Mouse (Mus musculus) ES-Bruce4 (cell line): ENCODE measurements around the gene Gpr83. TPM values are rescaled to one million over a fixed set of nuclear protein-coding genes. Genes with fewer than 3 reads are reported as not detected.

Source experiments
- H3K27ac ChIP-seq: 2 replicates; pipeline ENCODE4 v1.5.1; 2012; ENCODE audit warnings: low read length, inconsistent platforms; ENCODE audit not compliant: insufficient read depth
- H3K27me3 ChIP-seq: 2 replicates; pipeline ENCODE4 v1.6.1; 2012; ENCODE audit warnings: mild to moderate bottlenecking, low read length, inconsistent platforms; ENCODE audit not compliant: control insufficient read depth, poor library complexity, insufficient read depth, severe bottlenecking
- H3K36me3 ChIP-seq: 2 replicates; pipeline ENCODE4 v1.6.1; 2012; ENCODE audit warnings: inconsistent platforms, mild to moderate bottlenecking, low read length, moderate library complexity; ENCODE audit not compliant: control insufficient read depth, poor library complexity, insufficient read depth, severe bottlenecking
- H3K4me1 ChIP-seq: one replicate; pipeline ENCODE4 v1.8.1; 2011; ENCODE audit warnings: low read length; ENCODE audit not compliant: control insufficient read depth, insufficient read depth
- H3K4me3 ChIP-seq: 2 replicates; pipeline ENCODE4 v1.5.1; 2011; ENCODE audit warnings: low read depth, mild to moderate bottlenecking, low read length
- H3K9ac ChIP-seq: 2 replicates; pipeline ENCODE4 v1.6.1; 2012; ENCODE audit warnings: low read depth, mild to moderate bottlenecking, inconsistent platforms; ENCODE audit not compliant: poor library complexity, severe bottlenecking
- H3K9me3 ChIP-seq: replicated peaks from 2 replicates; pipeline ENCODE4 v1.6.1; 2012; ENCODE audit warnings: mild to moderate bottlenecking, low read length, inconsistent platforms; ENCODE audit not compliant: control insufficient read depth, poor library complexity, insufficient read depth, severe bottlenecking
- CTCF ChIP-seq: IDR thresholded peaks from one replicate; pipeline ENCODE4 v1.8.1; 2011; ENCODE audit warnings: low read depth, low read length
- EP300 ChIP-seq: IDR thresholded peaks from 2 replicates; pipeline ENCODE4 v1.6.1; 2011; ENCODE audit warnings: low read depth, low read length; ENCODE audit not compliant: insufficient read depth
- POLR2A ChIP-seq: IDR thresholded peaks from one replicate; pipeline ENCODE4 v1.8.1; 2011; ENCODE audit warnings: low read length; ENCODE audit not compliant: insufficient read depth
- polyA plus RNA-seq: library from polyadenylated mRNA; stranded (reverse); fragments of >200 nt; gene quantifications from 2 replicates; pipeline ENCODE4 v1.2.4, GENCODE M21; 2011; ENCODE audit warnings: low read depth; ENCODE audit not compliant: missing spikeins, insufficient read depth, insufficient read length

The Gpr83 gene
- polyA plus RNA-seq, 1 experiment: not detected

DNA sequence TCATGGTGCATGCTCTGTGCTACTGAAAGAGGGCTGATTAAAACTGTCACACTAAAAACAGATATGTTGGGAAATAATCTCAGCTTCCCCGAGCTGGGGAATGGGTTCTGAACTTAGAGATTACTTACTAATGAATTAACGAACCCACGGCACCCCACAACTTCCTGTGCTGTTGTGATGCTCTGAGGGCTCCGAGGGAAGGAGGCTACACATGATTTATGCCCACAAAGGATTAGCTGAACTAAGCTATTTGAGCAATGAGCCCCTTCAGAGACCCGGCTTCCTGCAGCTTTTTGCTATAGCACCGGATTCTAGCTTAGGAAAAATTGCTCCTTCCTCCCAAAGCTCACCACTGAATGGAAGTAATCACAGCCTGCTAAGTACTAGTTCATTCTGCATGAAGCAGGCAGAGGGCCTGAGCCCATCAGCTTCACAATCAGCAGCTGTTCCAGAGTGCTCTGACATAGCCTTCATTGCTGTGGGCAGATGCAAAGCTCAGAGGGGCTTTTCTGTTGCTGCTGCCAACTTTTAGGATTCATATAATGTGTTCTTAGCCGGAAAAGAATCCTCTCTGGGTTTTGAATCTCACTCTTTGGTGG, 35.3 kb downstream of the Gpr83 start:
- no peak for TF ChIP-seq CTCF
- TF ChIP-seq EP300: no peak
- no peak for TF ChIP-seq POLR2A
- Histone ChIP-seq H3K4me3 (no peak overlapping the region), H3K27me3 (no peaks in the 10 kb centered on the region)

DNA sequence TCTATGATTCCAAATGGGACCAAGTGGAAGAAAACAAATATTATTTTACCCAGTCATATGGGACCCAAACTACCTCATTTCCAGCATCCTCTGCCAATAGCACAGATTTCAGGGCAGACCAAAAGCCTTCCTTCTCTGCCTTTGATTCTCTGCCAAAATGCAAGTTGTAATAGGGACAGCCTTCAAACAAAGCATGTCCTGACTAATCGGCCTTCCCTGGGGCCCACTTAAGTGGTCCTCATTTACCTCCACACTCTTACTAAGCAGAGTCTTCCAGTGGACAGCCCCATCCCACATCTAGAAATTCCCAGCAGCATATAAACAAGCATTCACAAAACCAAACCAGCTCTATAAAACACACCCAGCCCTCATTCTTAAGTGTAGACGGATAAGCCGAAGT, 37.1 kb downstream of the Gpr83 start:
- Histone ChIP-seq H3K9ac (no peak overlapping the region), H3K36me3 (no peaks in the 10 kb centered on the region), H3K27ac (no peak overlapping the region), H3K27me3 (no peaks in the 10 kb centered on the region), H3K9me3 (no peaks in the 10 kb centered on the region), H3K4me1 (no peaks in the 10 kb centered on the region), H3K4me3 (no peak overlapping the region)
- TF ChIP-seq POLR2A (no peak), EP300 (no peak), CTCF (no peak)

More for the DNA sequence above, 35.3 kb downstream of the Gpr83 start:
- Histone ChIP-seq H3K9me3 (no peaks in the 10 kb centered on the region), H3K27ac (no peak overlapping the region), H3K36me3 (no peaks in the 10 kb centered on the region), H3K9ac (no peak overlapping the region), H3K4me1 (no peaks in the 10 kb centered on the region)

DNA sequence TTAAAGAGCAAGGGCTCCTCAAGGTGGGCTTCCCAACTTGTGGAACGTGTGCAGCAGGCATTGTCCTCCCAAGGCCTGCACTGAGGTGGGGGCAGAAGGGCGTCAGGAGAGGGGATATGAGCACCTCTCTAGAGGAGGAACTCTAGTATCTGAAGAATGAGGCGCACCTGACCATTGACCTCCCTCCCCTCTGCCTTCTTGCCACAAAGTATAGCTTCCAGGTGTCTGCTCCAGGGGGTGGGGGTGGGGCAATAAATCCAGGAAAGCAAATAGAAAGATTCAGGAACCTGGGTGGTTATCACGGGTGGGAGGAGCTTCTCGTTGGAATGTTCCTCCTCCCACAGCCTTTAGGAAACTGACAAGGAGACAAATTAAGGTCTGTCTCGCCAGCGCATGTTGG, 41.7 kb downstream of the Gpr83 start:
- peaks cover 1% of the 10 kb centered on the region for H3K4me1 ChIP-seq
- H3K27me3 ChIP-seq: no peaks in the 10 kb centered on the region
- H3K27ac ChIP-seq: no peak overlapping the region
- no peak overlapping the region for H3K9ac ChIP-seq
- H3K4me3 ChIP-seq: no peak overlapping the region
- TF ChIP-seq CTCF (no peak), EP300 (no peak), POLR2A (no peak)
- no peaks in the 10 kb centered on the region for H3K9me3 ChIP-seq
- H3K36me3 ChIP-seq: no peaks in the 10 kb centered on the region

- Histone ChIP-seq H3K9ac (no peak overlapping the region), H3K4me1 (peaks cover 1% of the 10 kb centered on the region), H3K27me3 (no peaks in the 10 kb centered on the region), H3K27ac (no peak overlapping the region), H3K4me3 (no peak overlapping the region), H3K9me3 (no peaks in the 10 kb centered on the region), H3K36me3 (no peaks in the 10 kb centered on the region)
- TF ChIP-seq POLR2A (no peak), CTCF (no peak)
Observed at GRCm38 (mm10) chr9:14902416-14902815, 42.4 kb downstream of the Gpr83 start.

DNA sequence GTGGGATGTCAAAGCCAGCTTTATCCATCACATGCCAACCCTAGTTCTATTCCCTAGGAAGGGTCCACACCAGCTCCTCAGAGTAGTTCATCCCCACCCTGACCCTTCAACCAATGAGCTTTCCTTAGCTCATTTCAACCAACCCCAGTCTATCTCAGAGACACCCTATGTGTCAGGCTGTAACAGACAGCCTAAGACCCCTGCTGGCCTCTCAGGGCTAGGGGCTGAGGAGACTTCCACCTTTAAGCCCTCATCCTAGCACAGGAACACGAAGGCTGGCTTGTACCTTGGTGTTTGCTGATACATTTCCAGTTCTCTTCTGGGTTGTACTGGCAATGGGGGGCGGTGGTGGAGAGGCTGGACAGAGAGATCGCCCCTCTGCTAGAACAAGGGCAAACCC, 43.0 kb downstream of the Gpr83 start:
- Histone ChIP-seq H3K36me3 (no peaks in the 10 kb centered on the region), H3K4me3 (no peak overlapping the region), H3K9me3 (no peaks in the 10 kb centered on the region), H3K4me1 (peaks cover 1% of the 10 kb centered on the region), H3K9ac (no peak overlapping the region), H3K27ac (no peak overlapping the region), H3K27me3 (no peaks in the 10 kb centered on the region)
- TF ChIP-seq CTCF: no peak
- TF ChIP-seq EP300: no peak
- TF ChIP-seq POLR2A: no peak

GRCm38 (mm10) chr9:14903581-14904378, 43.8 kb downstream of the Gpr83 start, which contains the start of gene Izumo1r:
Gene Izumo1r, minus strand, starts transcription at chr9:14903949.
- TF ChIP-seq EP300: no peak
- no peak for TF ChIP-seq POLR2A
- TF ChIP-seq CTCF: no peak
- no peak within 1 kb of the TSS for H3K27ac ChIP-seq

More at GRCm38 (mm10) chr9:14903581-14904378, 43.8 kb downstream of the Gpr83 start, which contains the start of gene Izumo1r:
- H3K9me3 ChIP-seq: no peaks in the 10 kb centered on the region
- H3K36me3 ChIP-seq: no peaks in the 10 kb centered on the region
- no peak within 1 kb of the TSS for H3K4me3 ChIP-seq
- H3K4me1 ChIP-seq: peaks cover 1% of the 10 kb centered on the region
- no peaks in the 10 kb centered on the region for H3K27me3 ChIP-seq
- H3K9ac ChIP-seq: no peak within 1 kb of the TSS
